Mouse (Mus musculus): ENCODE data around the gene Olfr1054. TPM values are rescaled to one million over a fixed set of nuclear protein-coding genes. Genes with fewer than 3 reads are reported as not detected.
"Not testable (repeated sequence)": the region's sequence is repeated elsewhere in the genome, so short reads cannot be mapped to it uniquely, and the experiment has no call there.

Gene Olfr1054
- polyA plus RNA-seq (2015; fragmentation: Nextera tagmentation; extraction: Ambion mirVana): not detected in 2 replicates

DNA sequence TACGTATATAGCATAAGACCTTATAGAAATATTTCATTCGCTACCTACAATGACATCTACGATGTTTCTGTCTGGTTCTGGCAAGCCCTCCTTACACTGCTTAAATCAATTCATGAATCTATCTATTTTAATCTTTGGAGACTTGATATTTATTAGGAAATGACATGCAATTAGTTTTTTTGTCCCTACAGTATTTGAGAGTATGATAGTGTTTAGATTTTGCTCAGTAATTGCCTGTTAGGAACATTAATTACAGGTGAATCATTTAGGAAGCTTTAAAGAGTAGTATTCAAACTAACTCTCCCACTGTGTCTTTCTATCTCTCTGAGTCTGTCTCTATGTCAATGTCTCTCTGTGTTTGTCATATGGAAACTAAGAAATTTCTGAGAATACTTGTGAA is at the start of gene Olfr1054:
TSS of gene Olfr1054 (minus strand) at position 101 of the 400 bp plus-strand sequence.
- H3K9ac ChIP-seq (replicated peaks): no peak within 1 kb of the TSS
- H3K4me2 ChIP-seq (replicated peaks): no peak within 1 kb of the TSS
- 90% methylated on average over 3 of the region's 3 CpGs for WGBS
- H3K4me3 ChIP-seq: no peak within 1 kb of the TSS
- no peak within 1 kb of the TSS for H3K27ac ChIP-seq (replicated peaks)
- no peaks in the 10 kb centered on the region for H3K27me3 ChIP-seq
- ATAC-seq (replicated peaks): no peak
- H3K36me3 ChIP-seq: no peaks in the 10 kb centered on the region
- no peaks in the 10 kb centered on the region for H3K9me3 ChIP-seq
- H3K4me1 ChIP-seq: no peaks in the 10 kb centered on the region

DNA sequence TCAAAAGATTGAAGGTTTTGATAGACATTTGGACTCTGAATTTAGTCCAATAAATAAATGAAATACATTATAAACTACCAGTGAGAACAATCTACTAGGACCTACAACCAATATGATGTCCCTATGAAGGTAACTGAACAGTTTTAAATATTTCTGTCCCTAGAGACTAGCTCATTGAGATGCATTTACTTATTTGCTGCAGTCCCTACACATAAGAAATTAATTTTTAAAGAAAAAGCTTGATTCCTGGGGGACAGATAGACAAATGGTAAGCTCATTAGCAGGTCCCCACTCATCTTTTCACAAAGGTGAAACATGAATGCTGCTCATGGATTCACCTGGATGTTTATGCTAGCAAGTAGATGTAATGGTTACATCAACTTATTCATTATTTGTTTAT is 43.1 kb upstream of the Olfr1054 start, which contains the start of gene Olfr1057:
TSS of gene Olfr1057 (minus strand) at position 101 of the 400 bp plus-strand sequence.
- H3K4me1 ChIP-seq: no peaks in the 10 kb centered on the region
- no peak within 1 kb of the TSS for H3K4me2 ChIP-seq (replicated peaks)
- H3K27ac ChIP-seq (replicated peaks): no peak within 1 kb of the TSS
- no peak within 1 kb of the TSS for H3K9ac ChIP-seq (replicated peaks)
- no peak within 1 kb of the TSS for H3K4me3 ChIP-seq
- H3K27me3 ChIP-seq: no peaks in the 10 kb centered on the region
- no peaks in the 10 kb centered on the region for H3K36me3 ChIP-seq
- no peaks in the 10 kb centered on the region for H3K9me3 ChIP-seq
- ATAC-seq (replicated peaks): no peak

- not testable (repeated sequence) for H3K9me3 ChIP-seq; H3K4me3 ChIP-seq; H3K27me3 ChIP-seq; H3K27ac ChIP-seq (replicated peaks); H3K4me2 ChIP-seq (replicated peaks); H3K9ac ChIP-seq (replicated peaks); H3K36me3 ChIP-seq; H3K4me1 ChIP-seq; ATAC-seq (replicated peaks)
- WGBS: 71% methylated on average over 2 of the region's 6 CpGs
Measured at GRCm38 (mm10) chr2:86366342-86366741, 31.1 kb upstream of the Olfr1054 start.

- Histone ChIP-seq H3K27ac (replicated peaks) (no peak within 1 kb of the TSS), H3K4me2 (replicated peaks) (no peak within 1 kb of the TSS), H3K9ac (replicated peaks) (no peak within 1 kb of the TSS), H3K36me3 (no peaks in the 10 kb centered on the region), H3K4me1 (no peaks in the 10 kb centered on the region), H3K4me3 (no peak within 1 kb of the TSS), H3K9me3 (no peaks in the 10 kb centered on the region), H3K27me3 (no peaks in the 10 kb centered on the region)
- no peak for ATAC-seq (replicated peaks)
Measured at GRCm38 (mm10) chr2:86362369-86362768, 27.1 kb upstream of the Olfr1054 start, which contains the start of gene Olfr1056. TSS of gene Olfr1056 (minus strand) at chr2:86362469.

GRCm38 (mm10) chr2:86351751-86352150 is 16.5 kb upstream of the Olfr1054 start:
- not testable (repeated sequence) for H3K4me3 ChIP-seq; H3K9me3 ChIP-seq; H3K36me3 ChIP-seq; ATAC-seq (replicated peaks); H3K4me1 ChIP-seq; H3K4me2 ChIP-seq (replicated peaks); H3K9ac ChIP-seq (replicated peaks); H3K27ac ChIP-seq (replicated peaks); H3K27me3 ChIP-seq
- WGBS: 73% methylated on average over 1 of the region's 1 CpGs

DNA sequence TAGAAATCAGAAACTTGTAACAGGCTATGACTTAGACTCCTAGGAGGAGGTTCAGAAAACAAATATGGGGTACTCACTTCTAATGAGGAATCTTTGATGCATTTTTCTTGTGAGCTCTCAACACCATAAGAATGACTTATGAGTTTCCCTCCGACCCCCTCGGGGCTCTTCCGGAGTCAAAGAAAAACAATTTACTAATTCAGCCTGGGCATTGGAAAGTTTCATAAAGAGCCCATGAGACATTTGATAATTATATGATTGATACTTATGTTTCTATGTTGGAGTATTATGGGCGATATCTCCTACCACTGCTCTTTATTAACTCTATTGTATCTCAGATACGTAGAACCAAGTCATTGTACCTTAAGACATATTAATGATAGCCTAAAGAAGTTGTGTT is 15.0 kb upstream of the Olfr1054 start, which contains the start of gene Olfr1055:
TSS of gene Olfr1055 (minus strand) at position 101 of the 400 bp plus-strand sequence.
- no peak within 1 kb of the TSS for H3K9ac ChIP-seq (replicated peaks)

DNA sequence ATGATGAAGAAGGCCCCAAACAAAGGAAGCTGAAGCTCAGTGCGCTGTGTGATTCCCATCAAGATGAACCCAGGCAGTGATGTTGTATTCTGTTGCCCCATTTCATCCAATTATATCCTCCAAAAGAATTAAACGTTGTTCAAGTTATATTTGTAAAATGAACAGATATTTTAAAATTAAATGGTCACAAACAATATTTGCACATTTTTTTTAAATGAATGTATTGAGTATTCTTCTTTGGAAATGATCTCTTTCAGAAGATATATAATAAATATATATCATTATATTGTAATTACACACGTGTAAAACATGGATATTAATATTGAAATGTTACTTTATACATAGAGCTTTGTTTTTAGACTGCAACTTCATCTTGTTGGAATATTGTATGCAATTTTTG is 20.0 kb downstream of the Olfr1054 start, which contains the start of gene Olfr1053:
TSS of gene Olfr1053 (minus strand) at position 101 of the 400 bp plus-strand sequence.
- Histone ChIP-seq H3K27me3 (no peaks in the 10 kb centered on the region), H3K27ac (replicated peaks) (no peak within 1 kb of the TSS), H3K9me3 (no peaks in the 10 kb centered on the region), H3K4me2 (replicated peaks) (no peak within 1 kb of the TSS), H3K4me1 (no peaks in the 10 kb centered on the region), H3K4me3 (no peak within 1 kb of the TSS), H3K36me3 (no peaks in the 10 kb centered on the region), H3K9ac (replicated peaks) (no peak within 1 kb of the TSS)
- WGBS: 69% methylated on average over 3 of the region's 3 CpGs
- no peak for ATAC-seq (replicated peaks)

More for the DNA sequence above, 15.0 kb upstream of the Olfr1054 start, which contains the start of gene Olfr1055:
- Histone ChIP-seq H3K4me1 (no peaks in the 10 kb centered on the region), H3K27me3 (no peaks in the 10 kb centered on the region), H3K27ac (replicated peaks) (no peak within 1 kb of the TSS), H3K4me3 (no peak within 1 kb of the TSS), H3K36me3 (no peaks in the 10 kb centered on the region), H3K9me3 (no peaks in the 10 kb centered on the region), H3K4me2 (replicated peaks) (no peak within 1 kb of the TSS)
- no peak for ATAC-seq (replicated peaks)
- WGBS: 93% methylated on average over 5 of the region's 5 CpGs

DNA sequence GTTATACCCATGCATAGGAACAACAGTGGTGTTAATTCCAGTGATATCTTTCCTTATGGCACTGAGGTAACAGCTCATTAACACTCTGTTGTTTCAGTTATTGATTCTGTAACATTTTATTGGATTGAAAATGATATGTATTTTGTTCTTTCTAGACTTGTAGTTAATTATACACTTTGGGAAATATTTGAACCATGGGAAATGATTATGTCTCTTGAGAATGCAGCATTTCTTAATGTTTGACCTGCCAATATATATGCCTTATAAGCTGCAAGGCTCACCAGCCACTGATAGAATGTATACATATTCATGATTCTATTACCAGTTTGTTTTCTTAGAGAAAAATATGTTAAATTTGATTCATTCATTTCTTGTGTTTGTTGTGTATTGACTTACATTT is 43.1 kb downstream of the Olfr1054 start, which contains the start of gene Olfr1052:
TSS of gene Olfr1052 (plus strand) at position 301 of the 400 bp plus-strand sequence.
- no peaks in the 10 kb centered on the region for H3K9me3 ChIP-seq
- no peak for ATAC-seq (replicated peaks)
- no peaks in the 10 kb centered on the region for H3K27me3 ChIP-seq
- no peaks in the 10 kb centered on the region for H3K36me3 ChIP-seq
- no peak within 1 kb of the TSS for H3K4me3 ChIP-seq
- H3K9ac ChIP-seq (replicated peaks): no peak within 1 kb of the TSS
- H3K4me1 ChIP-seq: no peaks in the 10 kb centered on the region
- no peak within 1 kb of the TSS for H3K4me2 ChIP-seq (replicated peaks)
- H3K27ac ChIP-seq (replicated peaks): no peak within 1 kb of the TSS

Other genes starting within 250 kb of the Olfr1054 start
- gene Olfr1037, start 248.0 kb downstream of the Olfr1054 start, polyA plus RNA-seq (2015; fragmentation: Nextera tagmentation; extraction: Ambion mirVana): not detected in 2 replicates
- gene Olfr1039, start 199.5 kb downstream of the Olfr1054 start, polyA plus RNA-seq (2015; fragmentation: Nextera tagmentation; extraction: Ambion mirVana): not detected in 2 replicates
- gene Olfr1040, start 188.7 kb downstream of the Olfr1054 start, polyA plus RNA-seq (2015; fragmentation: Nextera tagmentation; extraction: Ambion mirVana): not detected in 2 replicates
- gene Olfr1042, start 173.6 kb downstream of the Olfr1054 start, polyA plus RNA-seq (2015; fragmentation: Nextera tagmentation; extraction: Ambion mirVana): not detected in 2 replicates
- not detected in 2 replicates for gene Olfr1043, start 167.9 kb downstream of the Olfr1054 start, polyA plus RNA-seq (2015; fragmentation: Nextera tagmentation; extraction: Ambion mirVana)
- not detected in 2 replicates for gene Olfr1044, start 157.6 kb downstream of the Olfr1054 start, polyA plus RNA-seq (2015; fragmentation: Nextera tagmentation; extraction: Ambion mirVana)
- not detected in 2 replicates for gene Olfr52, start 149.8 kb downstream of the Olfr1054 start, polyA plus RNA-seq (2015; fragmentation: Nextera tagmentation; extraction: Ambion mirVana)
- not detected in 2 replicates for gene Olfr1045, start 132.4 kb downstream of the Olfr1054 start, polyA plus RNA-seq (2015; fragmentation: Nextera tagmentation; extraction: Ambion mirVana)
- not detected in 2 replicates for gene Olfr1046, start 116.1 kb downstream of the Olfr1054 start, polyA plus RNA-seq (2015; fragmentation: Nextera tagmentation; extraction: Ambion mirVana)
- gene Olfr1047, start 104.0 kb downstream of the Olfr1054 start, polyA plus RNA-seq (2015; fragmentation: Nextera tagmentation; extraction: Ambion mirVana): not detected in 2 replicates
- gene Olfr1048, start 95.1 kb downstream of the Olfr1054 start, polyA plus RNA-seq (2015; fragmentation: Nextera tagmentation; extraction: Ambion mirVana): not detected in 2 replicates
- gene Olfr1049, start 77.1 kb downstream of the Olfr1054 start, polyA plus RNA-seq (2015; fragmentation: Nextera tagmentation; extraction: Ambion mirVana): not detected in 2 replicates
- gene Olfr1051, start 56.3 kb downstream of the Olfr1054 start, polyA plus RNA-seq (2015; fragmentation: Nextera tagmentation; extraction: Ambion mirVana): not detected in 2 replicates
- not detected in 2 replicates for gene Olfr1052, start 43.0 kb downstream of the Olfr1054 start, polyA plus RNA-seq (2015; fragmentation: Nextera tagmentation; extraction: Ambion mirVana)
- not detected in 2 replicates for gene Olfr1053, start 20.1 kb downstream of the Olfr1054 start, polyA plus RNA-seq (2015; fragmentation: Nextera tagmentation; extraction: Ambion mirVana)
- not detected in 2 replicates for gene Olfr1055, start 14.9 kb upstream of the Olfr1054 start, polyA plus RNA-seq (2015; fragmentation: Nextera tagmentation; extraction: Ambion mirVana)
- not detected in 2 replicates for gene Olfr1056, start 27.0 kb upstream of the Olfr1054 start, polyA plus RNA-seq (2015; fragmentation: Nextera tagmentation; extraction: Ambion mirVana)
- not detected in 2 replicates for gene Olfr1057, start 43.0 kb upstream of the Olfr1054 start, polyA plus RNA-seq (2015; fragmentation: Nextera tagmentation; extraction: Ambion mirVana)
- not detected in 2 replicates for gene Olfr1058, start 53.1 kb upstream of the Olfr1054 start, polyA plus RNA-seq (2015; fragmentation: Nextera tagmentation; extraction: Ambion mirVana)
- gene Olfr1061, start 78.6 kb upstream of the Olfr1054 start, polyA plus RNA-seq (2015; fragmentation: Nextera tagmentation; extraction: Ambion mirVana): not detected in 2 replicates
- gene Olfr1062, start 91.3 kb upstream of the Olfr1054 start, polyA plus RNA-seq (2015; fragmentation: Nextera tagmentation; extraction: Ambion mirVana): not detected in 2 replicates
- gene Olfr1065, start 115.2 kb upstream of the Olfr1054 start, polyA plus RNA-seq (2015; fragmentation: Nextera tagmentation; extraction: Ambion mirVana): not detected in 2 replicates
- gene Olfr1066, start 120.8 kb upstream of the Olfr1054 start, polyA plus RNA-seq (2015; fragmentation: Nextera tagmentation; extraction: Ambion mirVana): not detected in 2 replicates
- gene Olfr228, start 152.0 kb upstream of the Olfr1054 start, polyA plus RNA-seq (2015; fragmentation: Nextera tagmentation; extraction: Ambion mirVana): not detected in 2 replicates
- gene Olfr1076, start 173.0 kb upstream of the Olfr1054 start, polyA plus RNA-seq (2015; fragmentation: Nextera tagmentation; extraction: Ambion mirVana): not detected in 2 replicates
- not detected in 2 replicates for gene Olfr1079, start 207.0 kb upstream of the Olfr1054 start, polyA plus RNA-seq (2015; fragmentation: Nextera tagmentation; extraction: Ambion mirVana)
- gene Olfr1080, start 222.8 kb upstream of the Olfr1054 start, polyA plus RNA-seq (2015; fragmentation: Nextera tagmentation; extraction: Ambion mirVana): not detected in 2 replicates